Mouse (Mus musculus): ENCODE measurements at regions not wholly inside any gene's neighbourhood (a gene's known extent, or its start where the extent isn't known, plus 50 kb on each side); places are given as distances from the start of the nearest gene placed in this dataset.

DNA sequence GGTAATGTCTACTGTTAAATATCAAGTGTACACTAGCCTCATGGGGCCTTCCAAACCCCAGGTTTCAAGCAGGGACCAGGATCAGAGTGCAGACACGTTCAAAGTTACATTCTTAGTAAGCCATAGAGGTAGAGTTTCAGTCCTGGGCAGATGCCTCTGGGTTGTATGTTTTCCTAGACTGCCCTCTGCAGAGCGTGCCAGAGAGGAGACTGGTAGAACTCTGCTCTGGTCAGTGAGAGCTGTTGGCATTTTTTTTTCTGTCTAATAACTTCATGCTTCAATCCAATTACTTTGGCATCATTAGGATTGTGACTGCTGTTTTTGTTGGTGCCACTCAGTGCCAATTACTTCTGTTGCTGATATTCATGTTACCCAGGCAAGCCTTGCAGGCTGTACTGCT is 361.9 kb upstream of the Myt1l start:
- Histone ChIP-seq H3K27ac (ENCODE audit: insufficient read depth, low read depth, low read length) (no peak overlapping the region), H3K4me3 (ENCODE audit: insufficient read depth, low read depth, low read length) (no peak overlapping the region), H3K4me1 (ENCODE audit: control insufficient read depth, insufficient read depth, low read length) (no peaks in the 10 kb centered on the region), H3K36me3 (ENCODE audit: control insufficient read depth, insufficient read depth, low read length) (no peaks in the 10 kb centered on the region), H3K27me3 (replicated peaks; ENCODE audit: control insufficient read depth, insufficient read depth, low read length) (no peaks in the 10 kb centered on the region)
- WGBS, result 34% methylated on average over 2 of the region's 2 CpGs
- TF ChIP-seq CTCF (conservative IDR thresholded peaks at IDR 0.05; ENCODE audit: insufficient read depth, insufficient read length, low read depth, low read length), result peak; percentile 29; the same call in 1 of the 2 replicates
- TF ChIP-seq POLR2A (IDR thresholded peaks at IDR 0.05; ENCODE audit: low read depth, low read length), result no peak
- DNase-seq, result no peak

DNA sequence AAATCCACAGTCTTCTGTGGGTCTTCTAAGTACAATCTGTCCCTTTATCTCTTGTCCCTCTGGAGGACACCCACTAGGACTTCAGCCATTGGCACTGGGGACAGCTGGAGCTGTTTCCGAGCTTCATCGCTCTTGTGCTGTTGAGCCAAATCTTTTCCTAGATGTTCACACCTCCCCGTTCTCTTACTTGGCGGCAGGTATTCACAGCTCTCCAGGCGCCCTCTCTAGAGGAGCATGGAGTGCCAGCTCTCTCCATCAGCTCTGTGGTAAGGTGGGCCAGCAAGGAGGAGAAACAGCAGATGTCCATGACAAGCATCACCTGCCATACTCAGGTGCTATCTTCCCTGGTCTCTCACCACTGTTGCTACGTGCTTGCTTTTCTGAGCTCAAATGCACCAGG is 360.3 kb upstream of the Myt1l start:
- Histone ChIP-seq H3K4me1 (ENCODE audit: control insufficient read depth, insufficient read depth, low read length) (no peaks in the 10 kb centered on the region), H3K4me3 (ENCODE audit: insufficient read depth, low read depth, low read length) (no peak overlapping the region), H3K27ac (ENCODE audit: insufficient read depth, low read depth, low read length) (no peak overlapping the region), H3K27me3 (replicated peaks; ENCODE audit: control insufficient read depth, insufficient read depth, low read length) (no peaks in the 10 kb centered on the region), H3K36me3 (ENCODE audit: control insufficient read depth, insufficient read depth, low read length) (no peaks in the 10 kb centered on the region)
- no peak for DNase-seq
- WGBS, result 82% methylated on average over 6 of the region's 6 CpGs
- TF ChIP-seq CTCF (conservative IDR thresholded peaks at IDR 0.05; ENCODE audit: insufficient read depth, insufficient read length, low read depth, low read length) (no peak), POLR2A (IDR thresholded peaks at IDR 0.05; ENCODE audit: low read depth, low read length) (no peak)

DNA sequence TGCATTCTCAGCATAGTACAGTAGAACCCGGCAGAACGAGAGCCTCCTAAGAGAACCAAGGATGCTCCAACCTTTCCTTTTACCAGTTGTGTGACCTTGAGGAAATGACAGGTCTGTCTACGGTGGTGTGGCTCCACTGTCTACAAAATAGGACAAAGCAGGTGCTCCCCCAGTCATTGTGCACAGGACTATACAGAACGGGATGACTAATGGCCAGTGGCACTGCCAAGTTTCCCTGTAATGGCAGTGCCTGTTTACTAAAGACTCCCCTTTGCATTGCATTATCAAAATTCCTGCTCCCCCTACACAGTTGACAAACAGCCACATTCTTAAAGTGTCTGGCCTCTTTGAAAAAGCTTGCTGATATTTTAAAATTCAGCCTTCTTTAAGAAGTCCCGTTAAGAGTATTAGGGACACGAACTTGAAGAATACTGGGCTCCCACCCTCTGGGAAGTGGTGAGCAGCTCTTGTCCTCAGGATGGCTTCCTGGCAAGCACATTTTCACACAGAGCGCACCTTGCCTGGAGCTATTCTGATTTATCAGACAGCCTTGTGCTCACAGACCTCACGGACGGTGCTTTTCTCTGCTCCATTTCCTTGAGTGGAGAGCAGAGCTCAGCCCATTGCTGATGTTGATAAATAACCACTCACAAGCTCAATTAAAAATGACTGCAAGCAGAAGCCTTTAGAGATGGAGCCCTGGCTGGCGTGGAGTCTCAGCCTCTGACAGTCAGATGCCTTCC is 352.3 kb upstream of the Myt1l start:
- TF ChIP-seq CTCF (conservative IDR thresholded peaks at IDR 0.05; ENCODE audit: insufficient read depth, insufficient read length, low read depth, low read length) (no peak), POLR2A (IDR thresholded peaks at IDR 0.05; ENCODE audit: low read depth, low read length) (no peak)
- 57% methylated on average over 10 of the region's 10 CpGs for WGBS
- H3K36me3 ChIP-seq (ENCODE audit: control insufficient read depth, insufficient read depth, low read length), result no peaks in the 10 kb centered on the region
- no peaks in the 10 kb centered on the region for H3K27me3 ChIP-seq (replicated peaks; ENCODE audit: control insufficient read depth, insufficient read depth, low read length)
- H3K27ac ChIP-seq (ENCODE audit: insufficient read depth, low read depth, low read length), result no peak overlapping the region
- H3K4me3 ChIP-seq (ENCODE audit: insufficient read depth, low read depth, low read length), result no peak overlapping the region
- no peak for DNase-seq
- H3K4me1 ChIP-seq (ENCODE audit: control insufficient read depth, insufficient read depth, low read length), result no peaks in the 10 kb centered on the region

DNA sequence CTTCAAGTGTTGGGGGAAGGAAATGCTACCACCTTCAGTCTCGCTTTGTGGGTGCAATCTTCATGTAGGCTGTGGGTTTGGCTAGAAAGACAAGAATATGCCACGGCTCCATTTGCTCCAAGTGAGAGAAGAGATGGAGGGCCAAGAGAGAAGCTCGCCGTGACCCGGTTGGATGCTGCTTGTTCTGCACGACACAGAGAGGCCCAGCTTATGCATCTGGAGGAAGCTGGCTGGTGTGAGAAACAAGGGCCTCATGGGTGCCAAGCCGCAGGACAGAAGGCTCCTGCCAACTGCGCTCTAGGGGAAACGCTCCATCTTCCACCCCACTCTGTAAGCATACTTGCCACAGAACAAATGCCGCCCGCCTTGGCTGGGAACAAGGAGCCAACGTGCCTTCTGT is 351.0 kb upstream of the Myt1l start:
- Histone ChIP-seq H3K27me3 (replicated peaks; ENCODE audit: control insufficient read depth, insufficient read depth, low read length) (no peaks in the 10 kb centered on the region), H3K4me3 (ENCODE audit: insufficient read depth, low read depth, low read length) (no peak overlapping the region), H3K4me1 (ENCODE audit: control insufficient read depth, insufficient read depth, low read length) (no peaks in the 10 kb centered on the region), H3K27ac (ENCODE audit: insufficient read depth, low read depth, low read length) (no peak overlapping the region), H3K36me3 (ENCODE audit: control insufficient read depth, insufficient read depth, low read length) (no peaks in the 10 kb centered on the region)
- TF ChIP-seq CTCF (conservative IDR thresholded peaks at IDR 0.05; ENCODE audit: insufficient read depth, insufficient read length, low read depth, low read length) (no peak), POLR2A (IDR thresholded peaks at IDR 0.05; ENCODE audit: low read depth, low read length) (no peak)
- DNase-seq, result no peak
- WGBS, result 91% methylated on average over 12 of the region's 12 CpGs

DNA sequence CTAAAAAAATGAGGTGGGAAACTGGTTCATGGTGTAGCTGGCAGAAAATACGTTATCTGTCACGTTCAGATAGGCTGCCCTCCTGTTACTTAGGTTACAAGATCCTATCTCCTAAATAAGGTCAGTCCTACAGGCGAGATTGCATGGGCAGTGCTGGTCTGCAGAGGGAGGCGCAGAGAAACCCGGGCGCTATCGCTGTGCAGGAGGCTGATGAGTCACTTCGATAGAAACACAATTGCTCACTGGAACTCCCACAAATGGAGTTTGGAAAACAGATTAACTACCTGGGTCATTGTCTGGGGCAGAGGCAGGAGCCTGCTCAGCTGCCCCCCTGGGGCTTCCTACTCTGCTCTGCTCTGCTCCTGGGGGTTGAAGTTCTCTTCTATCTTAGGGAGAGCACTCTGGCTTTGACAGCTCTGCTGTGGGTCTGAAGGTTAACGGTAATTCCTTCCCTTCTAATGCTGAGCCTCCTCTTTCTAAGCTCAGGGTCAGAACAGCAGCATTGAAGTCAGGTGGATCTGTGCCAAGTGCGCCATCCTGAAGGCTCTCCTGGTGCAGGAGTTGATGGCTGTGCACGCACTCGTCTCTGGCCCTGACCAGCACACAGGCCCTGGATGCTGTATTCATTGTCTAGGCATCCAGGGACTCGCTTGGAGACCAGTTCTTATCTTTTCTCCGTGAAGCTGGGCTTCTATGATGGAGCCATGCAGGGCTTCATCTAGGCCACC is 349.9 kb upstream of the Myt1l start:
- H3K27ac ChIP-seq (ENCODE audit: insufficient read depth, low read depth, low read length), result no peak overlapping the region
- no peaks in the 10 kb centered on the region for H3K27me3 ChIP-seq (replicated peaks; ENCODE audit: control insufficient read depth, insufficient read depth, low read length)
- H3K36me3 ChIP-seq (ENCODE audit: control insufficient read depth, insufficient read depth, low read length), result no peaks in the 10 kb centered on the region
- H3K4me1 ChIP-seq (ENCODE audit: control insufficient read depth, insufficient read depth, low read length), result no peaks in the 10 kb centered on the region
- no peak overlapping the region for H3K4me3 ChIP-seq (ENCODE audit: insufficient read depth, low read depth, low read length)
- 60% methylated on average over 14 of the region's 14 CpGs for WGBS
- no peak for TF ChIP-seq CTCF (conservative IDR thresholded peaks at IDR 0.05; ENCODE audit: insufficient read depth, insufficient read length, low read depth, low read length)
- TF ChIP-seq POLR2A (IDR thresholded peaks at IDR 0.05; ENCODE audit: low read depth, low read length), result no peak
- peak; percentile 1 for DNase-seq

GRCm38 (mm10) chr12:29179405-29179804 is 348.8 kb upstream of the Myt1l start:
- H3K27me3 ChIP-seq (replicated peaks; ENCODE audit: control insufficient read depth, insufficient read depth, low read length), result no peaks in the 10 kb centered on the region
- TF ChIP-seq POLR2A (IDR thresholded peaks at IDR 0.05; ENCODE audit: low read depth, low read length) (no peak), CTCF (conservative IDR thresholded peaks at IDR 0.05; ENCODE audit: insufficient read depth, insufficient read length, low read depth, low read length) (no peak)
- no peaks in the 10 kb centered on the region for H3K36me3 ChIP-seq (ENCODE audit: control insufficient read depth, insufficient read depth, low read length)
- H3K4me1 ChIP-seq (ENCODE audit: control insufficient read depth, insufficient read depth, low read length), result no peaks in the 10 kb centered on the region
- WGBS, result 79% methylated on average over 2 of the region's 2 CpGs
- H3K27ac ChIP-seq (ENCODE audit: insufficient read depth, low read depth, low read length), result no peak overlapping the region
- no peak overlapping the region for H3K4me3 ChIP-seq (ENCODE audit: insufficient read depth, low read depth, low read length)
- no peak for DNase-seq

GRCm38 (mm10) chr12:29180576-29180975 is 347.6 kb upstream of the Myt1l start:
- 86% methylated on average over 1 of the region's 1 CpGs for WGBS
- Histone ChIP-seq H3K4me1 (ENCODE audit: control insufficient read depth, insufficient read depth, low read length) (no peaks in the 10 kb centered on the region), H3K4me3 (ENCODE audit: insufficient read depth, low read depth, low read length) (no peak overlapping the region), H3K36me3 (ENCODE audit: control insufficient read depth, insufficient read depth, low read length) (no peaks in the 10 kb centered on the region), H3K27me3 (replicated peaks; ENCODE audit: control insufficient read depth, insufficient read depth, low read length) (no peaks in the 10 kb centered on the region), H3K27ac (ENCODE audit: insufficient read depth, low read depth, low read length) (no peak overlapping the region)
- TF ChIP-seq CTCF (conservative IDR thresholded peaks at IDR 0.05; ENCODE audit: insufficient read depth, insufficient read length, low read depth, low read length), result no peak
- TF ChIP-seq POLR2A (IDR thresholded peaks at IDR 0.05; ENCODE audit: low read depth, low read length), result no peak
- no peak for DNase-seq

Data from kidney, adult 2 months (tissue).